In the genomic region with DNA sequence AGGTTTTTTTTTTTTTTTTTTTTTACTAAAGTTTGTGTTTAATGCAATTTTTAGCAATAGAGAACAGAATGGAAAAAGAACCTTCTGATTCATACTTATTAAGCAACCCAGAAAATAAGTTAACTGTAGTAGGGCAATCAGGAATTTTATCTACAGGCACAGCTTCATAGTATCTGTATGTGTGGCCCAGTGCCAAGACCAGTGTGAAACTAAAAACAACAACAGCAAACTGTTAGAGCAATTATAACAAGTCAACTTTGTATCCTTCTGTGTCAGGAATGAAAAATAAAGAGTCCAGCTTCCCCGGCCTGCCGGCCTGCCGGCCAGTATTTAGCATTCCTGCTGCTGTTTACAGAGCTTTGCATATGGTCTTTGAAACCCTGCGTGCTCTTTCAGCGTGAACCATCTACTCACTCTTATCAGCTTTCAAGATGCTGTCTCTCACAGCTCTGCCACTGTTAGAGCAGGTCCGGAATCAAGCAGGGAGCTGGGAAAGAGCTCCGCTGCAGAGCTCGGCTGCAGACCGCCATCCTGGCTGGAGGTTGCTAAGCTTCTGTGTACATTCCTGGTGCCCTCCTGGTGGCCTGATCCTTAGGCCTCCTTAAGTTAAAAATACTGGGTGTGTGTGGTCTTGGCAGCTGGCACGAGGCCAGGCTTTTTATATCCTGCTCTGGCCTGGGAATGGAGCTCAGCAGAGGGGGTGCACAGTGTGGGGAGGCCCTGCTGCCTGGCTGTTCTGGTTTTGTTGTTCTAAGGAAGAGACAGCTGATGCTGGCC, we compare ENCODE assay signal across 8 mouse cellular contexts.
A peak's percentile ranks its signal among the peaks of the same experiment; 100 is the strongest.
DNase-seq lines count a peak whose midpoint lies in the region; ATAC-seq and TF ChIP-seq lines count a peak whose summit lies in the region.

No protein-coding gene starts in this region.

- DNase-seq in Patski (ENCODE audit: low read depth, low spot score): peak; percentile 55
- DNase-seq in cerebellum, adult 11-12 months: peak; percentile 55
- peak; percentile 55 for DNase-seq in hindbrain, embryonic 10.5 days (ENCODE audit: low spot score)
- no peak for DNase-seq in spleen, adult 18-20 months

- ATAC-seq in Patski: peak; percentile 68
- ATAC-seq in forebrain, embryonic 15.5 days (replicated peaks): peak; percentile 72
- ATAC-seq in limb, embryonic 12.5 days (ENCODE audit: insufficient number of reproducible peaks, insufficient read depth, low FRiP score, low TSS enrichment, low read depth): peak; percentile 84
- peak; percentile 79 for ATAC-seq in midbrain, embryonic 12.5 days (ENCODE audit: low FRiP score, low read depth)
- ATAC-seq in stomach, embryonic 15.5 days (ENCODE audit: insufficient read depth, low FRiP score, low read depth): peak; percentile 91

- TF ChIP-seq CTCF in Patski (IDR thresholded peaks at IDR 0.05): no peak

- H3K4me2 ChIP-seq in forebrain, embryonic 15.5 days (replicated peaks): peak overlapping the region; percentile 32; the same call in 1 of the 2 replicates
- peak overlapping the region; percentile 45 for H3K4me2 ChIP-seq in limb, embryonic 12.5 days
- H3K4me2 ChIP-seq in midbrain, embryonic 12.5 days (replicated peaks): peak overlapping the region; percentile 29
- peak overlapping the region; percentile 43 for H3K4me2 ChIP-seq in stomach, embryonic 15.5 days

- POLR2A ChIA-PET in Patski (lab: Charles Lee): interaction anchor here (0.6 kb wide), 1 partner anchor 41 kb away, joined by 3 read pairs; no protein-coding TSS in a partner anchor

- peaks cover 41% of the 10 kb centered on the region for H3K4me1 ChIP-seq in forebrain, embryonic 15.5 days
- H3K4me1 ChIP-seq in hindbrain, embryonic 10.5 days (replicated peaks): peaks cover 63% of the 10 kb centered on the region
- H3K4me1 ChIP-seq in limb, embryonic 12.5 days (replicated peaks): peaks cover 92% of the 10 kb centered on the region
- H3K4me1 ChIP-seq in midbrain, embryonic 12.5 days: peaks cover 55% of the 10 kb centered on the region
- H3K4me1 ChIP-seq in stomach, embryonic 15.5 days: peaks cover 56% of the 10 kb centered on the region

- H3K9ac ChIP-seq in forebrain, embryonic 15.5 days (replicated peaks): no peak overlapping the region
- H3K9ac ChIP-seq in limb, embryonic 12.5 days (replicated peaks): no peak overlapping the region
- H3K9ac ChIP-seq in midbrain, embryonic 12.5 days (replicated peaks): no peak overlapping the region
- no peak overlapping the region for H3K9ac ChIP-seq in stomach, embryonic 15.5 days

- no peaks in the 10 kb centered on the region for H3K9me3 ChIP-seq in forebrain, embryonic 15.5 days
- no peaks in the 10 kb centered on the region for H3K9me3 ChIP-seq in hindbrain, embryonic 10.5 days
- no peaks in the 10 kb centered on the region for H3K9me3 ChIP-seq in limb, embryonic 12.5 days
- no peaks in the 10 kb centered on the region for H3K9me3 ChIP-seq in midbrain, embryonic 12.5 days
- no peaks in the 10 kb centered on the region for H3K9me3 ChIP-seq in stomach, embryonic 15.5 days

- in situ Hi-C loops in Patski (cut with MboI; ENCODE audit: low pct_unique_long_range_greater_than_20kb): no loop called here

- H3K27ac ChIP-seq in forebrain, embryonic 15.5 days (replicated peaks): peak overlapping the region; percentile 70
- H3K27ac ChIP-seq in hindbrain, embryonic 10.5 days: peak overlapping the region; percentile 25
- peak overlapping the region; percentile 79 for H3K27ac ChIP-seq in limb, embryonic 12.5 days
- H3K27ac ChIP-seq in midbrain, embryonic 12.5 days (replicated peaks): peak overlapping the region; percentile 66
- H3K27ac ChIP-seq in stomach, embryonic 15.5 days: peak overlapping the region; percentile 78

- no peak overlapping the region for H3K4me3 ChIP-seq in forebrain, embryonic 15.5 days
- no peak overlapping the region; the same call in 1 of the 2 replicates for H3K4me3 ChIP-seq in hindbrain, embryonic 10.5 days
- no peak overlapping the region for H3K4me3 ChIP-seq in limb, embryonic 12.5 days (replicated peaks)
- no peak overlapping the region for H3K4me3 ChIP-seq in midbrain, embryonic 12.5 days
- H3K4me3 ChIP-seq in stomach, embryonic 15.5 days (replicated peaks): no peak overlapping the region; the same call in 1 of the 2 replicates

- 1% methylated on average over 10 of the region's 10 CpGs for WGBS in forebrain, embryonic 15.5 days
- WGBS in hindbrain, embryonic 10.5 days: 8% methylated on average over 10 of the region's 10 CpGs
- WGBS in limb, embryonic 12.5 days: 4% methylated on average over 10 of the region's 10 CpGs
- 1% methylated on average over 10 of the region's 10 CpGs for WGBS in midbrain, embryonic 12.5 days
- 4% methylated on average over 10 of the region's 10 CpGs for WGBS in stomach, embryonic 15.5 days

- no peaks in the 10 kb centered on the region for H3K36me3 ChIP-seq in forebrain, embryonic 15.5 days
- peaks cover 11% of the 10 kb centered on the region for H3K36me3 ChIP-seq in hindbrain, embryonic 10.5 days
- H3K36me3 ChIP-seq in limb, embryonic 12.5 days: peaks cover 4% of the 10 kb centered on the region; the same call in 1 of the 2 replicates
- H3K36me3 ChIP-seq in midbrain, embryonic 12.5 days: no peaks in the 10 kb centered on the region
- H3K36me3 ChIP-seq in stomach, embryonic 15.5 days: no peaks in the 10 kb centered on the region

- CTCF ChIA-PET in Patski (lab: Charles Lee): interaction anchor here (0.9 to 1.6 kb wide), 5 partner anchors 9 to 412 kb away, joined by 3 to 4 read pairs (median 3); no protein-coding TSS in a partner anchor

- H3K27me3 ChIP-seq in Patski: no peaks in the 10 kb centered on the region
- no peaks in the 10 kb centered on the region for H3K27me3 ChIP-seq in forebrain, embryonic 15.5 days
- no peaks in the 10 kb centered on the region for H3K27me3 ChIP-seq in hindbrain, embryonic 10.5 days (ENCODE audit: insufficient read depth, poor library complexity, severe bottlenecking)
- no peaks in the 10 kb centered on the region for H3K27me3 ChIP-seq in limb, embryonic 12.5 days
- peaks cover 50% of the 10 kb centered on the region for H3K27me3 ChIP-seq in midbrain, embryonic 12.5 days
- H3K27me3 ChIP-seq in stomach, embryonic 15.5 days (replicated peaks): no peaks in the 10 kb centered on the region

Comparison
In these comparisons a context has a peak if more than half of its experiments do, and no peak if none do; other contexts are left out.
1. DNase-seq: peak in Patski (single experiment), cerebellum, adult 11-12 months (single experiment) and hindbrain, embryonic 10.5 days (single experiment); none in spleen, adult 18-20 months (0 of 2).
2. H3K27ac ChIP-seq: peak in every context shown above with its lines; median percentile 79 in limb, embryonic 12.5 days; 78 in stomach, embryonic 15.5 days; 70 in forebrain, embryonic 15.5 days; 66 in midbrain, embryonic 12.5 days; 25 in hindbrain, embryonic 10.5 days.
3. Peak in every context shown above with its lines, with median percentiles within 50 percentile points of each other: ATAC-seq and H3K4me2 ChIP-seq.